Mouse (Mus musculus) heart, postnatal 0 days (tissue): ENCODE results near the gene Vmp1. TPM values are rescaled to one million over a fixed set of nuclear protein-coding genes. Genes with fewer than 3 reads are reported as not detected.

Experiments
- ATAC-seq: fragments of 200-750 bp; cut with Nextera tagmentation; 2 replicates; pipeline ENCODE4 v1.8.0; 2017; ENCODE audit warnings: low read depth, moderate number of reproducible peaks, moderate library complexity; ENCODE audit not compliant: insufficient read depth
- DNase-seq: peaks from one replicate; pipeline ENCODE4 v3.0.0-alpha.2; 2016; ENCODE audit warnings: low spot score
- H3K27ac ChIP-seq: fragments of 300-500 bp; sonication (generic); 2 replicates; pipeline ENCODE4 v1.5.1; 2014; ENCODE audit warnings: low read depth, mild to moderate bottlenecking
- H3K27me3 ChIP-seq: fragments of 300-500 bp; sonication (generic); 2 replicates; pipeline ENCODE4 v1.6.1; 2014; ENCODE audit warnings: low read length, mixed read lengths; ENCODE audit not compliant: control insufficient read depth, insufficient read depth
- H3K36me3 ChIP-seq: fragments of 300-500 bp; sonication (generic); replicated peaks from 2 replicates; pipeline ENCODE4 v1.6.1; 2014; ENCODE audit warnings: low read length, mixed read lengths; ENCODE audit not compliant: control insufficient read depth, insufficient read depth
- H3K4me1 ChIP-seq: fragments of 300-500 bp; sonication (generic); 2 replicates; pipeline ENCODE4 v1.6.1; 2014; ENCODE audit warnings: antibody characterized with exemption; ENCODE audit not compliant: control insufficient read depth, insufficient read depth
- H3K4me2 ChIP-seq: fragments of 300-500 bp; sonication (generic); 2 replicates; pipeline ENCODE4 v1.6.1; 2014; ENCODE audit warnings: low read depth, mild to moderate bottlenecking, low read length, moderate library complexity
- H3K4me3 ChIP-seq: fragments of 300-500 bp; sonication (generic); 2 replicates; pipeline ENCODE4 v1.5.1; 2014; ENCODE audit warnings: low read depth, low read length
- H3K9ac ChIP-seq: fragments of 300-500 bp; sonication (generic); replicated peaks from 2 replicates; pipeline ENCODE4 v1.6.1; 2014; ENCODE audit warnings: low read depth, low read length, mixed read lengths
- H3K9me3 ChIP-seq: fragments of 300-500 bp; sonication (generic); replicated peaks from 2 replicates; pipeline ENCODE4 v1.6.1; 2016; ENCODE audit warnings: low read length; ENCODE audit not compliant: control insufficient read depth
- CTCF ChIP-seq: IDR thresholded peaks from 2 replicates; pipeline ENCODE4 v1.5.1; 2016; ENCODE audit warnings: antibody characterized with exemption, control low read depth, low read depth
- EP300 ChIP-seq: IDR thresholded peaks from 2 replicates; pipeline ENCODE4 v1.6.1; 2016; ENCODE audit warnings: antibody characterized with exemption, low read depth
- WGBS: fragments of 180-500 bp; shearing (Covaris S2); extraction: QIAGEN DNeasy Blood & Tissue Kit; methylation state at CpG from one replicate; pipeline ENCODE4 v1.1.7; 2014; 5-methylcytosine and 5-hydroxymethylcytosine counted together
- polyA plus RNA-seq: library from polyadenylated mRNA; unstranded; fragments of >200 nt; fragmentation: Nextera tagmentation; extraction: Ambion mirVana; gene quantifications from 2 replicates; pipeline ENCODE4 v1.2.1, GENCODE M21; 2015
- total RNA-seq: library from RNA; depleted of rRNA; stranded (reverse); fragments of >200 nt; gene quantifications from 2 replicates; pipeline ENCODE4 v1.2.3, GENCODE M21; 2014; ENCODE audit warnings: low replicate concordance

Gene Vmp1
- total and polyA plus RNA-seq, 2 experiments from 2014 or later = 48.9 to 77.9 TPM

DNA sequence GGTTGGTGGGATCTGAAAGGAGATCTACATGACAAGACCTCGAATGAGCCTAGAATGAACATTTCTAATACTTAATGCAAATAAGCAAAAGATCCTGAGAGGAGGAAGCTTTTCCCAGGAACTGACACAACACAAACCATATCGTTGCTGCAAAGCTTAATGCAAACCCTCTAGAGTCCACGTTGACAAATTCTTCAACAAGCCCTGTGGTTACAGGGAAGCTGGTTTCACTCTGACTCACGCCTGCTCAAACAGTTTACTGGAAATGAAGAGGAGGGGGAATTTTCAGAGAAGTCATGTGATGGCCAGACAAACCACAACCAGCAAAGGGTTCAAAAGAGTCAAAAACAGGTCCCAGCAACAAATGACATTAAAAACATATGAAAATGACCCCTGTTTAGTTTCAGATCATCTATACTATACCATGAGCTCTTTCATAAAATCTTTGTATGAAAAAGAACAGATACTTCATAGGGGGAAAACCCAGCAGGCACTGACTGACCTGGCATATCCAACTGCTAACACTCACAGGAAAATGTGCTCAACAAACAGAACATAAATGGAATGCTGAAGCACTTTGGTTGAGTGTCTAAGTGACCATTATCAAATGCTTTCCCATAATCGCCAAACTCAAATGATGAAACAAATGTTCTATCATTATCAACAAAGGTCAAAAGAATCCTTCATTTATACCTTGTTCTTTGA is 59.2 kb downstream of the Vmp1 start:
- no peaks in the 10 kb centered on the region for H3K9me3 ChIP-seq
- H3K27me3 ChIP-seq = no peaks in the 10 kb centered on the region
- ATAC-seq (no peak), DNase-seq (peak; percentile 46)
- WGBS = 44% methylated on average over 5 of the region's 5 CpGs
- TF ChIP-seq EP300 (no peak), CTCF (no peak)
- peak overlapping the region; percentile 12; the same call in 1 of the 2 replicates for H3K27ac ChIP-seq
- 0 out of 2 replicates have a peak, but pooled peaks cover 4% of the 10 kb centered on the region for H3K4me1 ChIP-seq
- H3K4me3 ChIP-seq = no peak overlapping the region
- no peak overlapping the region for H3K9ac ChIP-seq
- no peaks in the 10 kb centered on the region for H3K36me3 ChIP-seq
- no peak overlapping the region for H3K4me2 ChIP-seq

DNA sequence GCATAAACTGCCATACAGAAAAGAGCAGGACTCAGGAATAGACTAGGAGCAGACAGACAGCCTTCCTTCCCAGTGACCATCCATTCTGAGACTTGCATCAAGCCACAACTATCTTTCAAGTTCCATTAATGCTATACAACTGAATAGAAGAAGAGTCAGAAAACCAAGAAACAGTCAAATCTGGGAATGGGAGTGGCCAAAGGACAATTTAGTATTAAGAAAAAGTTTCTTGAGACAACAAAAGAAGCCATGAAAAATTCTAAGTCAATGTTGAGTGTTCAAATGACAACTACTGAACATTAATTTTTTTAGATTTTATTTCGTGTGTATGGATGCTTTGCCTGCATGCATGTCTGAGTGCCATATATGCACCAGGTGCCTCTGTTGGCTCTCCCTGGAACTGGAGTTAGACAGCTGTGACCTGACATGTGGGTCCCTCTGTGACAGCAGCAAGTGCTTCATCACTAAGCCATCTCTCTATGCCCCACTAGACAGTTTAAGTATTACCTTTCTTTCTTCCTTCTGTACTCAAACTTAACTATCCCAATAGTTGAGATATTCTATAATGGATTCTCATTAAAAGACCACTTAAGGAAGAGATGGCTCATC is 60.1 kb downstream of the Vmp1 start:
- no peaks in the 10 kb centered on the region for H3K27me3 ChIP-seq
- DNase-seq (no peak), ATAC-seq (no peak)
- no peaks in the 10 kb centered on the region for H3K36me3 ChIP-seq
- 75% methylated on average over 1 of the region's 1 CpGs for WGBS
- H3K4me1 ChIP-seq = 0 out of 2 replicates have a peak, but pooled peaks cover 4% of the 10 kb centered on the region
- peak overlapping the region; percentile 12; the same call in 1 of the 2 replicates for H3K27ac ChIP-seq
- H3K9ac ChIP-seq = no peak overlapping the region
- no peaks in the 10 kb centered on the region for H3K9me3 ChIP-seq
- TF ChIP-seq CTCF = no peak
- no peak for TF ChIP-seq EP300
- H3K4me3 ChIP-seq = no peak overlapping the region
- no peak overlapping the region for H3K4me2 ChIP-seq

DNA sequence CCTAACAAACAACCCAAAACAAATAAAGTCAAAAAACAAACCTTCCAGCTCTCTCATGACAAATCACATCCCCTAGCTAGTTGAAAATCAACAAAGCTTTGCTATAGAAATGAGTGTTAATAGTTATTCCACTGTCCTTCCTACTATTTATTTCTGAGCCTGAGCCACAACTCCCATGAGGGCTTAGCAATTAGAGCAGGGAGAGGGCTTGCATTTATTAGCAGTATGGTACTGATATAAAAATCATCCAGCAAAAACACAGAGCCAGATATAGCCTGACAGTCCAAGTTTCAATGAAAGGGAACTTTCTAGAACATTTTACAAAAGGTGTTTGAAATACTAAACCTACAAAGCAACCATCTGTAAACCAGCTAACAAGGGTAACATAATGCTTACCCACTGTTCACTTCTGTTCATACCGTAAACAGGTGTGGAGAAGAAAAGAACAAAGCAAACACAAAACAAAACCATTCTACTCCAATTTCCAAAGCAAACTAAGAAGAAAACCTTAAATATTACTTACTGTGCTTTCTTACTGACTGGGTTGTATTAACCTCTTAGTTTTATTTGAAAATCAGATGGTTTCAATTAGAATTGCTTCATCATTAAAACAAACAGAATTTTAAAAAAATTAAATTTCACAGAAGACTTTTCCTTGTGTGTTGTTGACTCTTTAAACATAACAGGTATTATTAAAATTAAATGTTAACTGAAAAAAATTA is 61.3 kb downstream of the Vmp1 start:
- H3K4me2 ChIP-seq = no peak overlapping the region
- no peak overlapping the region for H3K4me3 ChIP-seq
- H3K9me3 ChIP-seq = no peaks in the 10 kb centered on the region
- no peaks in the 10 kb centered on the region for H3K36me3 ChIP-seq
- H3K9ac ChIP-seq = no peak overlapping the region
- H3K4me1 ChIP-seq = 0 out of 2 replicates have a peak, but pooled peaks cover 4% of the 10 kb centered on the region
- H3K27ac ChIP-seq = no peak overlapping the region
- DNase-seq = no peak
- no peaks in the 10 kb centered on the region for H3K27me3 ChIP-seq
- TF ChIP-seq CTCF (no peak), EP300 (no peak)
- 93% methylated on average over 1 of the region's 1 CpGs for WGBS
- no peak for ATAC-seq

DNA sequence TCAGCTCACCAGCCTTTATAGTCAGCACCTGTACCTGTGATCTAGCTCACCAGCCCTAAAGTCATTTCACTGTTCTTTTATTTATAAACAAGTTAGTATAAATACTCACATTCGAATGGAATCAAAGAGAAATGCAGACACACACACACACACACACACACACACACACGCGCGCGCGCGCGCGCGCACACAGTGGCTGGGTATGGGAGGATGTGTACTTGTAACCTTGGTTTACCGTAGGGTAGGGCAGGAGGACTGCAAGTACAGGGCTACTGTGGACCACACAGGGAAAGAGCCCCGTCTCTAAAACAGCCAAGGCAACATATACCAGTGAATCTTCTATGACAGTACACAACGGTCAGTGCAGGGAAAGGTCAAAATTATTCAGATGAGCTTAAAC is 62.5 kb downstream of the Vmp1 start:
- TF ChIP-seq CTCF (no peak), EP300 (no peak)
- 95% methylated on average over 13 of the region's 13 CpGs for WGBS
- H3K4me3 ChIP-seq = no peak overlapping the region

DNA sequence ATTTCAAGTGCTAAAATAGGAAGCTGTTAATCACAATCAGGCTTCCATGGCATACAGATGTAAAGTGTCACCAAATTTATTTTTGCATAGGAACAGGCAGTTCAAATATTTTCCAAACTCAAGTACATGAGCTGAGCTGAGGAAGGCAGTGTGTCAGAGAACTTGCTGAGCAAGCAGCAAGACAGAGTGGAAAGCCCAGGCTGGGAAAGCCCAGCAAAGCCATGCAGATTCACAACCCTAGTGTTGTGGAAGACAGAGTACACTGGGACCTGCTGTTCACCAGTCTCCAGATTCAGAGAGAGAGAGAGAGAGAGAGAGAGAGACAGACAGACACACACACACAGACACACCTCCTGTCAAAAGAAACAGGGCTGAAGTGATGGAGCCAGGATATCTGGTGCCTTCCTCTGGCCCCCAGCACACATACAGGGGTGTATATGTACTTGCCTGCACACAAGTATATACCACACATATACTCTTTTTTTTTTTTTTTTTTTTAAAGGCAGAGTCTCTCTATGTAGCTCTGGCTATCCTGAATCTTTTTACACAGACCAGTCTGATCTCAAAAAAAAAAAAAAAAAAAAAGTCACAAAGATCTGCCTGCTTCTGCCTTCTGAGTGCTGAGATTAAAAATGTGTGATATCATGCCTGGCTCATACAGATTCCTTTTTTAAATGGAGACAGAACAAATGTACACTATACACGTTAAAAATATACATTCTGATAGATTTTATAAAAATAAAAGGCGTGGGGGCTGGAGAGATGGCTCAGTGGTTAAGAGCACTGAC is 64.9 kb downstream of the Vmp1 start:
- WGBS = 88% methylated on average over 2 of the region's 2 CpGs
- H3K4me1 ChIP-seq = no peaks in the 10 kb centered on the region
- no peak for DNase-seq
- TF ChIP-seq CTCF = no peak
- no peak for TF ChIP-seq EP300
- H3K27me3 ChIP-seq = no peaks in the 10 kb centered on the region
- H3K36me3 ChIP-seq = no peaks in the 10 kb centered on the region
- H3K9me3 ChIP-seq = no peaks in the 10 kb centered on the region
- H3K27ac ChIP-seq = no peak overlapping the region
- H3K4me2 ChIP-seq = no peak overlapping the region
- no peak overlapping the region for H3K9ac ChIP-seq
- no peak for ATAC-seq
- no peak overlapping the region for H3K4me3 ChIP-seq

More for the DNA sequence above, 62.5 kb downstream of the Vmp1 start:
- Histone ChIP-seq H3K36me3 (no peaks in the 10 kb centered on the region), H3K9me3 (no peaks in the 10 kb centered on the region), H3K27ac (no peak overlapping the region), H3K4me2 (no peak overlapping the region), H3K4me1 (0 out of 2 replicates have a peak, but pooled peaks cover 4% of the 10 kb centered on the region), H3K27me3 (no peaks in the 10 kb centered on the region), H3K9ac (no peak overlapping the region)
- ATAC-seq (no peak), DNase-seq (no peak)
